Mouse (Mus musculus): ENCODE data around the gene Pank1.

DNA sequence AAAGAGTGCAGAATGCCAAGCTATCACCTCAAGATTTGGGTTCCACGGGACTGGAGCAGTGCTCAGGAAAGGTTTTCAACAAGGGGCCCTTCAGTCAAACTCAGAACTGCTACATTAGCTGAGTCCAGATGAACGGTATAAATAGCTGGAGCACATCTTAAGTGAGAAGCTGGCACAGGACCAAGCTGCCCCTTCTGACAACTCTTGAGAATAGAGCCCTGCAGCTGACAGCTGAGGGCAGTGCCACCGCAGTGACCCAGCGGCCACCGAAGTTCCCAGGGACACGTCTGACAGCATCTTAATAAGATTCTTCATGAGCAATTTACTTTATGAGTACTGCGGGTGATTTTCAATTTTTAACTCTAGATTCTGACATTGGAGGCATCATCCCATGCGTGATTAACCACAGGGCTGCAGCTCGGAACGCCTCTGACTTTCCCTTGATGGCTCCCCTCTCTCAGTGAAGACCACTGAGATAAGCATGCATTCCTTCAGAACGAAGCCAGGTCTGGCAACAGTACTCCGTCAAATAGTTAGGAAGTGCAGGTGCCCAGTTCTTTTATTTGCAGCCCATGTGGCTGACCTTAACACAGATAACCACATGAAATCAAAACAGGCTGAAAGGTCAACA, 23.1 kb downstream of the Pank1 start:
- no peak for TF ChIP-seq POLR2A (IDR thresholded peaks at IDR 0.05; ENCODE audit: borderline replicate concordance, low read depth, low read length)
- no peak for TF ChIP-seq CTCF (IDR thresholded peaks at IDR 0.05; ENCODE audit: low read depth, low read length)
